Mouse (Mus musculus) cerebellum, adult 8-10 months (tissue): ENCODE measurements around the gene 2310039H08Rik.

Experiments used
- DNase-seq: peaks from one replicate; pipeline ENCODE4 v3.0.0; 2022

Gene 2310039H08Rik

GRCm38 (mm10) chr17:46772404-46773277 lies at the start of gene 2310039H08Rik:
2310039H08Rik (plus strand) TSS chr17:46772635.
- DNase-seq: peak; percentile 80

DNA sequence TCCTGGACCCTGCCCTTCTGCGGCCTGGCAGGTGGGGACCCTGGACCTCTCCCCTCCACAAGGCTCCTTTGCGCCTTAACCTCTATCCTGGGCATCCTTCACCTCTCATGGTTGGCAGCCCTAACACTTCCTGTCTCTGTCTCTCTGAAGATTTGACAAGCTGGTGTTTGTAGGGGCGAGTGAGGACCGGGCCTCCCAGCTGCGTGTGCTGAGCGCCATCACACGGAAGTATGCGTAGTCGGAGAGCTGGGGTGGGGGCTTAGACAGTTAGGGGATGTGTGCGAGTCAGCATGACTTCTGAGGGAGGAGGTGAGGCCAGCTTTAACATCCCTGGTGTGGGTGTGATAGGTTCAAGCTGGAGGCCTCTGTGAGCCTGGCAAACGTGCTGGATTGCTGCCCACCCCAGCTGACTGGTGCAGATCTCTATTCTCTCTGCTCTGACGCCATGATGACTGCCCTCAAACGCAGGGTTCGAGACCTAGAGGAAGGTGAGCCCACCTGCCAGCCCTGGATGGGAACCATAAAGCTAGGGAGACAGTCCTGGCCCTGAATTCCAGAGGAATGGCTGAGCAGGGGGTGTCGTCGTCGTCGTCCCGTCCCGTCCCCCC lies 47.9 kb upstream of the 2310039H08Rik start:
- no peak for DNase-seq

GRCm38 (mm10) chr17:46725273-46725672 lies 47.2 kb upstream of the 2310039H08Rik start:
- peak; percentile 42 for DNase-seq

GRCm38 (mm10) chr17:46725731-46726645 lies 46.4 kb upstream of the 2310039H08Rik start:
- DNase-seq: peak; percentile 77

- DNase-seq: no peak
Measured at GRCm38 (mm10) chr17:46727271-46727670, 45.2 kb upstream of the 2310039H08Rik start.

DNA sequence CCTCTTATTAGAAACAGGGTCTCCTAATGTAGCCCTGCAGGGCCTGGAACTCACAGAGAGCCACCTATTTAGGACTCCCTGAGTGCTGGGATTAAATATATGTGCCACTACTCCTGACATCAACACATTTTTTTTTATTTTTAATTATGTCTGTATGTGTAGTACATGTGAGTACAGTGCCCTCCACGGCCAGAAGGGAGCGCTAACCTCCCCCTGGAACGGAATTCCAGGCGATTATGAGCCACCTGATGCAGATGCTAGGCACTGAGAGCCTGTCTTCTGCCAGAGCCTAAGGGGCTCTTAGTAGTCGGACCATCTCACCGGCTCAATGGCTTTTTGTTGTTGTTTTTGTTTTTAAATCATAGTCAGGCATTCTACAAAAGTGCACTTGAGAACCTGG lies 44.4 kb upstream of the 2310039H08Rik start:
- DNase-seq: no peak

GRCm38 (mm10) chr17:46728496-46728895 lies 43.9 kb upstream of the 2310039H08Rik start:
- no peak for DNase-seq

GRCm38 (mm10) chr17:46728904-46729318 lies 43.5 kb upstream of the 2310039H08Rik start, which contains the start of gene Gnmt:
Gnmt (minus strand) TSS chr17:46729168.
- DNase-seq: peak; percentile 82

DNA sequence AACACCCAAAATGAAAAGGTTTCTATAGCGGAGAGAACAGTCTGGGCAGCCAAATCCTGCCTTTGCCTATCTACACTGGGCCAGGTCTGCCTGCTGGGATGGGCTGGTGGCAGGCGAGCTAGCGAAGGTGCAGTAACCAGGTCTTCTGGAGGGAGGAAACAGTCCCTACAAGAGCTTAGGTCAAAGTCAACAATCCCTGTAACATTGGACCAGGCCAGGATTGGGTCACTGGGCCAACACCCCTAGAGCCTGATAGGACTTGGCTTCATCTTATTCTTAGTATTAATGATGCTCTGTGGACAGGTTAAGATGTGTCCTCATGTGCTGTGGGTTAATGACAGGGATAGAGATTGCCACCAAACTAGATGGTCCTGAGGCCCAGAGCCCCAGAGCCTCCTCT lies 38.4 kb upstream of the 2310039H08Rik start:
- DNase-seq: no peak

DNA sequence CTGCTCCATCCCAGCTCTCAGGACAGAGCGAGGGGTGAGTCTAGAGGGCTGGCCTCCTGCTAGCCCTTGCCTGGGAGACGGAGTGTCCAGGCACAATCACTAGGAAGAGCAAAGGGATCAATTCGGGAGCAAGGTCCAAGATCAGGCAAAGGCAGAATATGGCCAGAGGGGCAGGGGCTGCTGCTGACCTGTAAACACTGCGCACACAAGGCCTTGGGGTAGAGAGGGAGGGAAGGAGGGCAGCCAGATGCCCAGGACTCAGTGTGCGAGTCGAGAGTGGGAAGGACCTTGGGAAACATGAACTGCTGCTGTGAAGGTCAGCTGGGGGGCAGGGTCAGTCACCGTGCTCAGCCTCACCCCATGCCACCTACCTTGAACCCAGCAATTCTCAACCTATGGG lies 37.1 kb upstream of the 2310039H08Rik start:
- DNase-seq: no peak

- no peak for DNase-seq
Measured at GRCm38 (mm10) chr17:46736160-46736559, 36.3 kb upstream of the 2310039H08Rik start.

GRCm38 (mm10) chr17:46741305-46741704 lies 31.1 kb upstream of the 2310039H08Rik start:
- no peak for DNase-seq

- no peak for DNase-seq
Measured at GRCm38 (mm10) chr17:46742986-46743385, 29.4 kb upstream of the 2310039H08Rik start.

DNA sequence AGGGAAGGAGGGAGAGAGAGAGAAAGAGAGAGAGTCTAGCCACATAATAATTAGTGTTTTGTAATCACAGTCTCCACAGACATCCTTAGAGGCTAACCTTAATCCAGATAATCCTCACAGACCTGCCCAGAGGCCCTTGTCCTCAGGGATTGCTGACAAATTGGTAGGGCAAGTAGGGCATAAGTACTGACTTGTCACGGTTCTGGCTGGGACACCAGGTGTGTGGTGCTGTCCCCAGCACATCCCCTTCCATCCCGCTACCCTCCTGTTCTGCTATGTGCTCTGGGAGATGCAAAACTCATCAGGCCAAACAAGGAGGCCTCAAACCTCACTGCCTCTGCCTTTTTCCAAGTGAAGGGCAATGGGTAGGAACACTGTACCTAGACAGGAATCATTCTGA lies 26.9 kb upstream of the 2310039H08Rik start:
- DNase-seq: no peak

DNA sequence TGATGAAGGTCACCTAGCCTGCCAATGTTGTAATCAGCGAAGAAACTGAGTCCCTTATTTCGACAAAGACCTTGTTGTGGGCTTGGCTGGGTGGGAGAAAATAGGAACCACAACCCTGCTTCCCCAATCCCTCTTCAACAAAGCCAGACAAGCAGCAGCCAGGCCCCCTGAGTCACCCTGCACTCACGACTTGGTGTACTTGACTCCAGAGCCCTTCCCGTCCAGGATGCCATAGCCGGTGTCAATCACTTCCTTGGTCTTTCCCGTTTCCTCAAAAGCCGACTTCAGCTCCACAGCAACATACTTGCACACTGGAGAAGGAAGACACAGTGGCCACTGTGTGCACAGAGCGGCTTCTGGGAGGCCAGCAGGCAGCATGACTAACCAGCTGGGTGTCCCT lies 25.2 kb upstream of the 2310039H08Rik start:
- no peak for DNase-seq

DNA sequence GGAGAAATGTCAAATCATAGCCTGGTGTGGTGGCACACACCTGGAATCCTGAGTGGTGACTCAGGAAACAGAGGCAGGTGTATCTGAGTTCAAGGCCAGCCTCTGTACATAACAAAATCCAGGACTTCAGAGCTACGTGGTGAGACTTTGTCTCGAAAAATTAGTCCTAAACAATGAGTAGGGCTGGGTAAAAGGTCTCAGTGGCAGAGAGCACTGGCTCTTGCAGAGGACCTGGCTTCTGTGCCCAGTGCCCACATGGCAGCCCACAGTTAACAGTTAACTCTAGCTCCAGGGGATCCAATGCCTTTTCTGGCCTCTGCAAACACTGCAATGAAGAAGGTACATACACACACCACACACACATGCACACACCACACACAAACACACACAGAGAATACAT lies 24.6 kb upstream of the 2310039H08Rik start:
- no peak for DNase-seq

DNA sequence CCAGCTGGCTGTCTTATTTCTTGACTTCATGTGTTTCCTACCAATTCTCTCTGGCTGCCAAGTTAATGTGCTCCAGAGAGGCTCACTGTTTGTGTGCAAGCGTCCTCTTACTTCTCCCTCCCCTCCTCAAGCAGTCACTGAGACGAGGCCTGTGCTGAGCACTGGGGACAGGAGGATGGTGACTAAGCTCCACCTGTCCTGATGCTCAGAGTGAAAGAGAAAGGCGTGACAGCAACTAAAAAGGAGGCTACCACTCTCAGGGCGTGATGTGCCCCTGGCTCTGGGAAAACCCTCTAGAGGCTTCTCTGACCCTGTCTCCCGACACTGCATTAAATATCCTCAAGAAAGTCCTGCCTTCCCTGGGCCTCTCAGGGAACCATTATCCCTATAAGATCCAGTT lies 23.2 kb upstream of the 2310039H08Rik start:
- DNase-seq: no peak

GRCm38 (mm10) chr17:46750580-46750979 lies 21.9 kb upstream of the 2310039H08Rik start:
- DNase-seq: no peak

- no peak for DNase-seq
Measured at GRCm38 (mm10) chr17:46751056-46751793, 21.2 kb upstream of the 2310039H08Rik start.

DNA sequence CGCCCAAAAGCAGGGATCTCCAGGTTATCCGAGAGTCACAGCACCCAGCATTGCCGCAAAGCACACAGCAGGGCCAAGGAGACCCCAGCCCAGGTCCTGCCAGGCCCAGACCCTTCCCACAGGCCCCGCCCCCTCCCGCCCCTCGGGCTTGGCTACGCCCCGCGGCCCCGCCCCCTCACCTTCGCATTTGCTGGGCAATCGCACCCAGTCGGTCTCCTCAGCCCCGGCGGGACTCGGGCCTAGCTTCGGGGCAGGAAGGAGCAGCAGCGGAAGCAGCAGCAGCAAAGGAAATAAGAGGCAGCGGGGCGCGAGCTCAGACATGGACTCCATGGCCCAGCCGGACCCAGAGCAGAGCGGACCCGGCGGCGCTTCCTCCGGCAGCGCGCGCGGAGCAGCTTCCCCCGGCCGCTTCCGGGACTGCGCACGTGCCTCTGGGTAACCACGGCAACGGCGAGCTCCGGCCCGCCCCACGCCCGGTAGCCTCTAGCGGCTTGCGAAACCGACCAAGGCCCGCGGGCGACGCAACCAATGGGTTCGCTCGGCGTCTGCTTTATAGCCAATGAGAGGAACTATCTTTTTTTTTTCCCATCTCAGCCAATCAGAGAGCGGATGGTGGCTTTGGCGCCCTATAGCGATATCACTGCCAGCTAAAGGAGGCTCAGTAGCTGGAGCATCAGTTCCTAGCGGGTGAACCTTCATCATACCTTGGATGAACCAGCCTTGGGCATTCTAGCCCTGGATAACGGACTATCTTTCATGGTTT lies 20.5 kb upstream of the 2310039H08Rik start, which contains the start of gene Cnpy3:
TSS of gene Cnpy3 (minus strand) at position 421 of the 763 bp plus-strand sequence.
- DNase-seq: peak; percentile 96

DNA sequence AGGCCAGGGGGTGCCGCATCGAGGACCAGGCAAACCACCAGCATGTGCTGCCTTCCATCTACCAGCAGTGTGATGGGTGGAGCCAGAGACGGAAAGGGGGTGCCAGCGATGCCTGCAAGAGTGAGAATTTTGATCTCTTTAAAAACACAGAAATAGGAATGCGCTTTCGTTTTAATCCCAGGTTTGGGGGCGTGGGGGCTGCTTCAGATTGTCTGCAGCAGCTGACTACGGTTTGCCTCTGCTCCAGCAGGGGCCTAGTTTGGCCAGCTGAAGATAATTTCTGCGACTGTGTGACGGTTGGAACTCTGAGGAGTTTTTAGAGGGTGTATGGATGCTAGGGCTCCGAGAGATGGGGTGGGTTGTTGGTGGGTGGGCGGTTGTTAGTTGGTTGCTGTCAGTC lies 13.7 kb upstream of the 2310039H08Rik start:
- DNase-seq: no peak
